Mouse (Mus musculus): Measurements from ENCODE around the gene Ncor2. TPM values are rescaled to one million over a fixed set of nuclear protein-coding genes. Genes with fewer than 3 reads are reported as not detected.

The Ncor2 gene
- polyA plus RNA-seq, 1 experiment: not detected

DNA sequence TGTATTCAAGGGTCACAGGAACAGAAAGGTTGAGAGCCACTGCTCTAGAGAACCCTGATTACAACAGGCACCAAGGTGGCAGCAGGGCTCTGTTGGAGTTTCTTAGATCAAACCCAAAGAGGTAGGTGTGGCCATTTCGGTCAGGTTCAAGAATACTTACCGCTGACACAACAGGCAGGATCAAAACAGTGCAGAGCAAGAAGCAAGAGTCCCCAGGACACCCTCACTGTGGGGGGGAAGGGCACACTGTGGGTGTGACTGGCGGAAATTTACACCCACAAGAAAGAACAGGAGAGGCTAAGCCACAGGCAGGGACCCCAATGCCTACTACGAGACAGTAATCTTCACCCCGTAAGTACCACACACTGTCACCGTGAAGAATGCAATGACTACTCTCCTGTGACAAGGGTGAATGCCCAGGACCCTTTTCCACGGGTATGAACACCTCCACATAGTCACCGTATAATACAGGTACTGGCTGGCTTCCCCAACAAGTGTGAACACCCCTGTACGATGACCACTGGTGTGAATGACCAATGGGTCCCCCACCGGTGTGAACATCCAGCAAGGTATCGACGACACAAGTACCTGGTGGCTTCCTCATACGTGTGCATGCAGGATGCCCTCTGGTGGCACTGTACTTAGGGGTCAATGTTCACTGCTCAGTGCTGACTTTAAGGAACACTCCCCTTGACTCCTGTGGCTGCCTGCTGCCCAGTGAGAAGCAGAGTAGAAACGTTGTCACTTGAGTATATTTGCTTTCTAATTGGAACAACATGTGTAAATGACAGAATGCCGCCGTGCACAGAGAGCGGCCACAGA, 162.4 kb downstream of the Ncor2 start:
- 59% methylated on average over 17 of the region's 17 CpGs for WGBS
- peaks cover 49% of the 10 kb centered on the region for H3K4me1 ChIP-seq (ENCODE audit: control insufficient read depth, insufficient read depth, low read length)
- H3K27ac ChIP-seq (ENCODE audit: insufficient read depth, low read depth, low read length): peak overlapping the region; percentile 2; the same call in 1 of the 2 replicates
- no peak for TF ChIP-seq POLR2A (IDR thresholded peaks at IDR 0.05; ENCODE audit: insufficient read depth, low read depth, low read length)
- TF ChIP-seq CTCF (IDR thresholded peaks at IDR 0.05; ENCODE audit: insufficient read depth, low read depth, low read length): no peak
- H3K4me3 ChIP-seq (ENCODE audit: insufficient read depth, low read depth, low read length): no peak overlapping the region

- TF ChIP-seq CTCF (IDR thresholded peaks at IDR 0.05; ENCODE audit: insufficient read depth, low read depth, low read length): no peak
- TF ChIP-seq POLR2A (IDR thresholded peaks at IDR 0.05; ENCODE audit: insufficient read depth, low read depth, low read length): no peak
- no peak overlapping the region for H3K27ac ChIP-seq (ENCODE audit: insufficient read depth, low read depth, low read length)
- 70% methylated on average over 9 of the region's 9 CpGs for WGBS
- no peak overlapping the region for H3K4me3 ChIP-seq (ENCODE audit: insufficient read depth, low read depth, low read length)
- H3K4me1 ChIP-seq (ENCODE audit: control insufficient read depth, insufficient read depth, low read length): peaks cover 43% of the 10 kb centered on the region
Observed at GRCm38 (mm10) chr5:125015576-125015975, 163.4 kb downstream of the Ncor2 start.

GRCm38 (mm10) chr5:125015066-125015465, 164.0 kb downstream of the Ncor2 start:
- Histone ChIP-seq H3K27ac (ENCODE audit: insufficient read depth, low read depth, low read length) (no peak overlapping the region), H3K4me3 (ENCODE audit: insufficient read depth, low read depth, low read length) (no peak overlapping the region), H3K4me1 (ENCODE audit: control insufficient read depth, insufficient read depth, low read length) (peaks cover 38% of the 10 kb centered on the region)
- 70% methylated on average over 3 of the region's 3 CpGs for WGBS
- TF ChIP-seq CTCF (IDR thresholded peaks at IDR 0.05; ENCODE audit: insufficient read depth, low read depth, low read length) (no peak), POLR2A (IDR thresholded peaks at IDR 0.05; ENCODE audit: insufficient read depth, low read depth, low read length) (no peak)

DNA sequence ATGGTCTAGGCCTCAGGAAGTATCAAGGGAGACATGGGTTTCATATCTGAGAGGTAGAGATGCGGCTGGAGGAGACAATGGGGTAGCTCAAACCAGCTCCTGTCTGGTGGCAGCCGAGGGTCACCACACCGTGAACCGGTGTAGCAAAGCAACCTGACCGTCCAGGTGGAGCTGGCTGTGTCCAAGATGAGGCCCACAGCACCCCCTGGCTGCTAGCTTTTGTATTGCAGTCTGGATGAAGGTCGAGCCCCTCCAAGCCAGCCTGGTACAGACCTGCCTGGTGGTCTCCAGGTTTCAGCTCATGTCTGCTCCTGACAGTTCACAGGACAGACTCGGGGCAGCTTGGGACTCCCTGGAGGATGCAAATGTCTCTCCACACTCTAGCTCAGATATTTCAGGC, 164.5 kb downstream of the Ncor2 start:
- WGBS: 49% methylated on average over 7 of the region's 7 CpGs
- Histone ChIP-seq H3K4me3 (ENCODE audit: insufficient read depth, low read depth, low read length) (no peak overlapping the region), H3K27ac (ENCODE audit: insufficient read depth, low read depth, low read length) (no peak overlapping the region), H3K4me1 (ENCODE audit: control insufficient read depth, insufficient read depth, low read length) (peaks cover 34% of the 10 kb centered on the region)
- TF ChIP-seq CTCF (IDR thresholded peaks at IDR 0.05; ENCODE audit: insufficient read depth, low read depth, low read length): peak; percentile 83
- no peak for TF ChIP-seq POLR2A (IDR thresholded peaks at IDR 0.05; ENCODE audit: insufficient read depth, low read depth, low read length)

GRCm38 (mm10) chr5:125011628-125012027, 167.4 kb downstream of the Ncor2 start:
- H3K4me1 ChIP-seq (ENCODE audit: control insufficient read depth, insufficient read depth, low read length): peaks cover 23% of the 10 kb centered on the region
- TF ChIP-seq POLR2A (IDR thresholded peaks at IDR 0.05; ENCODE audit: insufficient read depth, low read depth, low read length) (no peak), CTCF (IDR thresholded peaks at IDR 0.05; ENCODE audit: insufficient read depth, low read depth, low read length) (no peak)
- H3K27ac ChIP-seq (ENCODE audit: insufficient read depth, low read depth, low read length): no peak overlapping the region
- no peak overlapping the region for H3K4me3 ChIP-seq (ENCODE audit: insufficient read depth, low read depth, low read length)
- WGBS: 89% methylated on average over 8 of the region's 8 CpGs

- Histone ChIP-seq H3K4me3 (ENCODE audit: insufficient read depth, low read depth, low read length) (no peak overlapping the region), H3K27ac (ENCODE audit: insufficient read depth, low read depth, low read length) (no peak overlapping the region), H3K4me1 (ENCODE audit: control insufficient read depth, insufficient read depth, low read length) (peaks cover 28% of the 10 kb centered on the region)
- 89% methylated on average over 24 of the region's 24 CpGs for WGBS
- TF ChIP-seq CTCF (IDR thresholded peaks at IDR 0.05; ENCODE audit: insufficient read depth, low read depth, low read length) (no peak), POLR2A (IDR thresholded peaks at IDR 0.05; ENCODE audit: insufficient read depth, low read depth, low read length) (no peak)
Observed at GRCm38 (mm10) chr5:125011166-125011565, 167.9 kb downstream of the Ncor2 start.

DNA sequence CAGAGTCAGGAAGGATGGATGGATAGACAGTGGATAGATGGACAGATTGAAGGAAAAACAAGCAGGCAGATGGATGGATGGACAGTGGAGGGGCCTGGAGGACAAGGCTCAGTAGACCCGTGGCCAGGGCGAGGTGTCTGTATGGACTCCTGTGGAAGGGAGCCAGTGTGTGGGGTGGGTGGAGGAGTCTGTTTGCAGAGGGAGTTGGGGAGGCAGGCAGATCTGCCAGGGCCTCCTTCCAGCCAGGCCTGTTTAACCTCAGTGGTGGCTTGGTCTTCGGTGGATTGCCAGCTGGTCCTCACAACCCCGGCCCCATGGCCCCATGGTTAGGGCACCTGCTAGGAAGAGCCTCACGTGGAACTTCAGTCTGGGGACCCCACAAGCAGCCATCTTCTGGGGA, 172.1 kb downstream of the Ncor2 start:
- H3K4me1 ChIP-seq (ENCODE audit: control insufficient read depth, insufficient read depth, low read length): peaks cover 32% of the 10 kb centered on the region
- H3K27ac ChIP-seq (ENCODE audit: insufficient read depth, low read depth, low read length): no peak overlapping the region
- 37% methylated on average over 5 of the region's 5 CpGs for WGBS
- no peak for TF ChIP-seq POLR2A (IDR thresholded peaks at IDR 0.05; ENCODE audit: insufficient read depth, low read depth, low read length)
- no peak for TF ChIP-seq CTCF (IDR thresholded peaks at IDR 0.05; ENCODE audit: insufficient read depth, low read depth, low read length)
- no peak overlapping the region for H3K4me3 ChIP-seq (ENCODE audit: insufficient read depth, low read depth, low read length)

DNA sequence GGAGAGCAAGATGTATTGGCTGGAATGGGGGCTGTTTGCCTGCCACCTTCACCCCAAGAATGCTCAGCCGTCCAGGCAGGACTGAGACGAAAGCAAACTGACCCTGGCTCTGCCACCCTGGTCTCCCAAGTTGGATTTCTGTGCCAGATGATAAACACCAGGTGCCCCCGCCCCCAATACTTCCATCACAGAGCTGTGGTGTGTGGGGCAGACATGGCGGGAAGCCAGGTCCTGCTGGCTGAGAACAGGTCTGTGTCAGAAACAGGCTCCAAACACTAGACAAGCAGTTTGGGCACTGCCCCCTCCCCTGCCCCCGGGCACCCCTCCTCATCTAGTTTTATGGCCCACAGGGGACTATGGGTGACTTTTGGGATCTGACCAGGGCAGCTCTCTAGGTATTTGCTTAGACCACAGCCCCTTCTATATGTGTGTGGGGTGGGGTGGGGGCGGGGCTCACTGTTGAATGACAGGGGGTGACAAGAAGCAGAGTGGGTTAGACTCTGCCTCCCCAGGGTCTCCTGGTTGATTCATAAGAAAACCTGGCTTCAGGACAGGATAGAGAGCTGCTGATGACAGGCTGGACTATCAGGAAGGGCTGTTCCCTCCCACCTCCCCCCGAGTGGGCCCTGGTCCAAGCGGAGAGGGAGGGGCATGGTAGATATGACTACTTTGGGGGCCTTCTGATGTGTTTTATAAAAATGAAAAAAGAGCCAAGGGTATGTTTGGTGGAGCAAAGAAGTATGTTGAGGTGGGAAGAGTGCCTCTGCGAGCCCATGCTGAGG, 173.0 kb downstream of the Ncor2 start:
- TF ChIP-seq CTCF (IDR thresholded peaks at IDR 0.05; ENCODE audit: insufficient read depth, low read depth, low read length) (no peak), POLR2A (IDR thresholded peaks at IDR 0.05; ENCODE audit: insufficient read depth, low read depth, low read length) (no peak)
- 33% methylated on average over 9 of the region's 9 CpGs for WGBS
- no peak overlapping the region for H3K4me3 ChIP-seq (ENCODE audit: insufficient read depth, low read depth, low read length)
- H3K27ac ChIP-seq (ENCODE audit: insufficient read depth, low read depth, low read length): no peak overlapping the region
- H3K4me1 ChIP-seq (ENCODE audit: control insufficient read depth, insufficient read depth, low read length): peaks cover 27% of the 10 kb centered on the region

DNA sequence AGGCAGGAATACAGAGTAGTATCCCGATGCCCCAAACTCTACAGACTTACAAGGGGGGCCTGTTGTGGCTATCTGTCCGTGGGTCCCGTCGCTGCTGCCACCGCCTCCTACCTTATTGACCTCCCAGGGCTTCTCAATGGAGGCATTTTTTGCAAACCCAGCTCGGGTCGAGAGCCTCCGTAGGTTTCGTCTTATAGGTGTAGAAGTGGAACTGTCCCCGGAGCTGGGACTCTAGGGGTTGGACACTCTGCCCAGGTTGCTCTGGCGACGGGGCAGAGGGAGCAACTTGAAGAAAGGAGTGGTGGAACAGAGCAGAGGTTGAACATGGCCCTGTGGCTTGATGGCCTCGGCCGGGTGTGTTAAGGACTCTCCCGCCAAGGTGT, 175.2 kb downstream of the Ncor2 start:
- no peak for TF ChIP-seq CTCF (IDR thresholded peaks at IDR 0.05; ENCODE audit: insufficient read depth, low read depth, low read length)
- TF ChIP-seq POLR2A (IDR thresholded peaks at IDR 0.05; ENCODE audit: insufficient read depth, low read depth, low read length): no peak
- Histone ChIP-seq H3K4me1 (ENCODE audit: control insufficient read depth, insufficient read depth, low read length) (peaks cover 27% of the 10 kb centered on the region), H3K27ac (ENCODE audit: insufficient read depth, low read depth, low read length) (no peak overlapping the region), H3K4me3 (ENCODE audit: insufficient read depth, low read depth, low read length) (peak overlapping the region; percentile 6; the same call in 1 of the 2 replicates)
- 14% methylated on average over 15 of the region's 15 CpGs for WGBS
